Mouse (Mus musculus) heart, adult 2 months (tissue): ENCODE measurements around the gene Ippk.

ENCODE experiments used
- CTCF ChIP-seq: fragments of 200-600 bp; IDR thresholded peaks from 2 replicates; pipeline ENCODE4 v1.8.1; 2022; ENCODE audit warnings: antibody characterized with exemption, mild to moderate bottlenecking, moderate library complexity
- POLR2A ChIP-seq: fragments of 200-500 bp; IDR thresholded peaks from 2 replicates; pipeline ENCODE4 v1.6.1; 2011; ENCODE audit warnings: mild to moderate bottlenecking, low read depth, low read length, control low read depth; ENCODE audit not compliant: insufficient read depth

DNA sequence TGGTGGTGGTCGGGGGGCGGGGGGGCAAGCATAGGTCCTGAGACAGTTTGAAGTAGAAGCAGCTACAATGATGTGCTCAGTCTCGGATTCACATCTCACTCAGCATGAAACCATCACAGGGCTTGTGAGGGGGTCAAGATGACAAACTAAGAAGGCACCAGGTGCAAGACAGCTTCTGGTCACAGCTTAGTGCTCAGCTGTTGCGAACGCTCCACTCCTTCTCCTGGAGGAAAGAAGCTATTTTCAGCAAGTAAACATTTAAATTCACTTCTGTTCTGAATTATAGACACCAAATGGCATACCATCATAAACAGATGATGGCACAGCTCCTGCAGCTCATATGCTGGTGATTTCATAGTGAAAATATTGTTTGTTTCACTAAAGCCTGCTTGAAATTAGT lies 64.3 kb downstream of the Ippk start:
- no peak for TF ChIP-seq CTCF
- TF ChIP-seq POLR2A = no peak
